ENCODE assay signal across 25 mouse cellular contexts in the genomic region with DNA sequence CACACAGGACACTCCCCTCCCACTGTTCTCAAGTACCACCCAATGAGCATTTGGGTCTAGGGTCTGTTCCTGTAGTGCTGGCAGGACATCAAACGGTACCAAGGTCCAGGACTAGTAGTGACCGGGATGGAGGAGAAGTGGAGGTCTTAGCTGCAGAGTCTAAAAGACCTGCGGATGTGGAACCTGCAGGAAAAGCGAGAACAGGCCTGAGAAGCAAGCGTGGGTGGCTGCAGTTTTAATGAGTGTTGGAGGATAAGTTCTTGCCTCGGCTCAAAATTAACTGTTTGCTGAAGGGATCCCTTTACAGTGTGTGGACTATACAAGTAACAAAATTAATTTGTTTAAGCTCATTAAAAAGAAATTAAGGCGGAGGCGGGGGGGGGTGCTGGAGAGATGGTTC. TPM values are rescaled to one million over a fixed set of nuclear protein-coding genes. Genes with fewer than 3 reads are reported as not detected.
DNase-seq lines count a peak whose midpoint lies in the region; ATAC-seq and TF ChIP-seq lines count a peak whose summit lies in the region.
"Had no signal": no experiment of that assay in that cellular context is flagged by ENCODE, and none has a peak within 500 bp of the region (broad histone marks: within the 10 kb centered on the region; RNA-seq: fewer than 3 reads in every experiment).

No protein-coding gene starts in this region.

- no peak for DNase-seq in kidney, adult 9 months
- DNase-seq in midbrain, postnatal 0 days (ENCODE audit: low spot score) = no peak
- DNase-seq in retina, embryonic 14.5 days (ENCODE audit: low spot score) = no peak
- no peak for DNase-seq in hindbrain, postnatal 0 days (ENCODE audit: low spot score)
- DNase-seq: adrenal gland, postnatal 36 days; B cell, adult 2 months; cerebellum, adult 18-20 months; cerebellum, postnatal 36 days; kidney, postnatal 10 days; lung, adult 18-20 months; lung, postnatal 14 days; midbrain, embryonic 14.5 days; retina, postnatal 1 day; thymus, adult 2 months had no signal

- H3K4me2 ChIP-seq in kidney, embryonic 14.5 days (replicated peaks; ENCODE audit: low read depth, low read length) = no peak overlapping the region
- no peak overlapping the region for H3K4me2 ChIP-seq in midbrain, embryonic 15.5 days
- H3K4me2 ChIP-seq in midbrain, postnatal 0 days (ENCODE audit: low read depth, low read length, poor library complexity, severe bottlenecking) = no peak overlapping the region
- no peak overlapping the region for H3K4me2 ChIP-seq in hindbrain, postnatal 0 days (ENCODE audit: low read depth, low read length)
- H3K4me2 ChIP-seq: heart, embryonic 13.5 days; hindbrain, embryonic 13.5 days; liver, embryonic 11.5 days; stomach, embryonic 15.5 days had no signal

- no peaks in the 10 kb centered on the region for H3K9me3 ChIP-seq in kidney, embryonic 14.5 days (ENCODE audit: control insufficient read depth, low read length)
- H3K9me3 ChIP-seq in midbrain, embryonic 15.5 days = no peaks in the 10 kb centered on the region
- no peaks in the 10 kb centered on the region for H3K9me3 ChIP-seq in midbrain, postnatal 0 days (ENCODE audit: low read length)
- no peaks in the 10 kb centered on the region for H3K9me3 ChIP-seq in hindbrain, postnatal 0 days (ENCODE audit: low read length)
- H3K9me3 ChIP-seq: forebrain, embryonic 10.5 days; heart, embryonic 13.5 days; hindbrain, embryonic 13.5 days; megakaryocyte, embryonic 14.5 days; stomach, embryonic 15.5 days had no signal

- no peak overlapping the region for H3K9ac ChIP-seq in kidney, embryonic 14.5 days (ENCODE audit: low read depth, low read length)
- no peak overlapping the region for H3K9ac ChIP-seq in midbrain, embryonic 15.5 days
- H3K9ac ChIP-seq in midbrain, postnatal 0 days (replicated peaks; ENCODE audit: low read length, poor library complexity, severe bottlenecking) = no peak overlapping the region
- no peak overlapping the region for H3K9ac ChIP-seq in hindbrain, postnatal 0 days (replicated peaks; ENCODE audit: low read length)
- H3K9ac ChIP-seq: heart, embryonic 13.5 days; hindbrain, embryonic 13.5 days; stomach, embryonic 15.5 days had no signal

- WGBS in kidney, embryonic 14.5 days = 57% methylated on average over 8 of the region's 8 CpGs
- WGBS in midbrain, embryonic 15.5 days = 82% methylated on average over 8 of the region's 8 CpGs
- 81% methylated on average over 8 of the region's 8 CpGs for WGBS in midbrain, postnatal 0 days
- 63% methylated on average over 8 of the region's 8 CpGs for WGBS in olfactory bulb, adult 2 months
- 80% methylated on average over 8 of the region's 8 CpGs for WGBS in hindbrain, postnatal 0 days

- ATAC-seq in kidney, embryonic 14.5 days (ENCODE audit: low FRiP score, low TSS enrichment) = peak; percentile 47; the same call in 1 of the 2 replicates
- 0 out of 2 replicates have a peak, but pooled peaks have one; percentile 17 for ATAC-seq in midbrain, embryonic 15.5 days (replicated peaks)
- no peak for ATAC-seq in midbrain, postnatal 0 days (ENCODE audit: low FRiP score)
- no peak for ATAC-seq in hindbrain, postnatal 0 days

- H3K4me1 ChIP-seq in kidney, embryonic 14.5 days (ENCODE audit: control insufficient read depth, insufficient read depth, low read length) = no peaks in the 10 kb centered on the region
- H3K4me1 ChIP-seq in midbrain, embryonic 15.5 days = no peaks in the 10 kb centered on the region
- no peaks in the 10 kb centered on the region for H3K4me1 ChIP-seq in midbrain, postnatal 0 days (ENCODE audit: insufficient read depth, low read length)
- H3K4me1 ChIP-seq in olfactory bulb, adult 2 months (ENCODE audit: control insufficient read depth, insufficient read depth, low read length) = peaks cover 5% of the 10 kb centered on the region; the same call in 1 of the 2 replicates
- H3K4me1 ChIP-seq in hindbrain, postnatal 0 days (ENCODE audit: insufficient read depth, low read length) = no peaks in the 10 kb centered on the region
- H3K4me1 ChIP-seq: hindbrain, embryonic 13.5 days; stomach, embryonic 15.5 days had no signal

- TF ChIP-seq POLR2A in olfactory bulb, adult 2 months (IDR thresholded peaks at IDR 0.05; ENCODE audit: insufficient read depth, low read depth, low read length) = no peak

- TF ChIP-seq CTCF in midbrain, postnatal 0 days (IDR thresholded peaks at IDR 0.05) = no peak
- TF ChIP-seq CTCF in olfactory bulb, adult 2 months (IDR thresholded peaks at IDR 0.05; ENCODE audit: insufficient read depth, low read depth, low read length) = no peak
- no peak for TF ChIP-seq CTCF in hindbrain, postnatal 0 days (IDR thresholded peaks at IDR 0.05; ENCODE audit: low read depth)

- no peak overlapping the region for H3K4me3 ChIP-seq in kidney, embryonic 14.5 days (ENCODE audit: low read length)
- no peak overlapping the region for H3K4me3 ChIP-seq in midbrain, embryonic 15.5 days
- H3K4me3 ChIP-seq in midbrain, postnatal 0 days (ENCODE audit: low read depth, low read length) = no peak overlapping the region
- no peak overlapping the region for H3K4me3 ChIP-seq in olfactory bulb, adult 2 months (ENCODE audit: insufficient read depth, low read depth, low read length)
- H3K4me3 ChIP-seq in hindbrain, postnatal 0 days (ENCODE audit: low read length) = no peak overlapping the region
- H3K4me3 ChIP-seq: forebrain, embryonic 10.5 days; heart, embryonic 13.5 days; hindbrain, embryonic 13.5 days; stomach, embryonic 15.5 days had no signal

- H3K27me3 ChIP-seq in kidney, embryonic 14.5 days (ENCODE audit: control insufficient read depth, insufficient read depth, low read length) = no peaks in the 10 kb centered on the region
- no peaks in the 10 kb centered on the region for H3K27me3 ChIP-seq in midbrain, embryonic 15.5 days (replicated peaks)
- no peaks in the 10 kb centered on the region for H3K27me3 ChIP-seq in midbrain, postnatal 0 days (ENCODE audit: insufficient read depth, low read length)
- no peaks in the 10 kb centered on the region for H3K27me3 ChIP-seq in hindbrain, postnatal 0 days (ENCODE audit: insufficient read depth, low read length)
- H3K27me3 ChIP-seq: heart, embryonic 13.5 days; hindbrain, embryonic 13.5 days; megakaryocyte, embryonic 14.5 days; stomach, embryonic 15.5 days had no signal

- H3K27ac ChIP-seq in kidney, embryonic 14.5 days (ENCODE audit: low read depth, low read length) = no peak overlapping the region
- H3K27ac ChIP-seq in midbrain, embryonic 15.5 days = no peak overlapping the region
- no peak overlapping the region for H3K27ac ChIP-seq in midbrain, postnatal 0 days (ENCODE audit: low read depth, low read length)
- H3K27ac ChIP-seq in olfactory bulb, adult 2 months (ENCODE audit: insufficient read depth, low read depth, low read length) = peak overlapping the region; percentile 21; the same call in 1 of the 2 replicates
- H3K27ac ChIP-seq in hindbrain, postnatal 0 days = no peak overlapping the region
- H3K27ac ChIP-seq: forebrain, embryonic 10.5 days; heart, embryonic 13.5 days; hindbrain, embryonic 13.5 days; stomach, embryonic 15.5 days had no signal

- no peaks in the 10 kb centered on the region for H3K36me3 ChIP-seq in kidney, embryonic 14.5 days (ENCODE audit: control insufficient read depth, insufficient read depth, low read length)
- no peaks in the 10 kb centered on the region for H3K36me3 ChIP-seq in midbrain, embryonic 15.5 days (replicated peaks)
- H3K36me3 ChIP-seq in midbrain, postnatal 0 days (ENCODE audit: insufficient read depth, low read length) = no peaks in the 10 kb centered on the region
- no peaks in the 10 kb centered on the region for H3K36me3 ChIP-seq in hindbrain, postnatal 0 days (ENCODE audit: insufficient read depth, low read length)
- H3K36me3 ChIP-seq: forebrain, embryonic 10.5 days; heart, embryonic 13.5 days; hindbrain, embryonic 13.5 days; stomach, embryonic 15.5 days had no signal

RNA-seq across cellular contexts. Expression of a gene that starts 13.5 kb away (rescaled TPM):
- polyA plus RNA-seq in kidney, embryonic 14.5 days (2014; fragmentation: Nextera tagmentation; extraction: Ambion mirVana) = 4.4 and 4.6 TPM in 2 replicates
- 3.9 and 4.4 TPM in 2 replicates for polyA plus RNA-seq in midbrain, embryonic 15.5 days (2015; fragmentation: Nextera tagmentation; extraction: Ambion mirVana)
- 5.8 and 6.1 TPM in 2 replicates for total RNA-seq in midbrain, postnatal 0 days (2014; rRNA removed)
- 4.3 and 5.1 TPM in 2 replicates for polyA plus RNA-seq in midbrain, postnatal 0 days (2015; fragmentation: Nextera tagmentation; extraction: Ambion mirVana)
- not detected in 2 replicates for polyA plus RNA-seq in olfactory bulb, adult 2 months (2012; ENCODE audit: insufficient read depth, insufficient read length, low replicate concordance, missing spikeins)
- total RNA-seq in hindbrain, postnatal 0 days (2014; rRNA removed) = 6.3 and 7.0 TPM in 2 replicates
- polyA plus RNA-seq in hindbrain, postnatal 0 days (2015; fragmentation: Nextera tagmentation; extraction: Ambion mirVana) = 4.2 and 4.8 TPM in 2 replicates
- total RNA-seq: granulocyte monocyte progenitor cell, adult 5-6 weeks; neutrophil, adult 5-6 weeks had no signal

RNA-seq across cellular contexts. Expression of a gene that starts 16.4 kb away (rescaled TPM):
- 106 and 117 TPM in 2 replicates for polyA plus RNA-seq in kidney, embryonic 14.5 days (2014; fragmentation: Nextera tagmentation; extraction: Ambion mirVana)
- 76.2 and 77.9 TPM in 2 replicates for polyA plus RNA-seq in midbrain, embryonic 15.5 days (2015; fragmentation: Nextera tagmentation; extraction: Ambion mirVana)
- total RNA-seq in midbrain, postnatal 0 days (2014; rRNA removed) = 27.5 and 43.5 TPM in 2 replicates
- 58.1 and 58.4 TPM in 2 replicates for polyA plus RNA-seq in midbrain, postnatal 0 days (2015; fragmentation: Nextera tagmentation; extraction: Ambion mirVana)
- not detected in 2 replicates for polyA plus RNA-seq in olfactory bulb, adult 2 months (2012; ENCODE audit: insufficient read depth, insufficient read length, low replicate concordance, missing spikeins)
- 21.7 and 40.5 TPM in 2 replicates for total RNA-seq in hindbrain, postnatal 0 days (2014; rRNA removed)
- polyA plus RNA-seq in hindbrain, postnatal 0 days (2015; fragmentation: Nextera tagmentation; extraction: Ambion mirVana) = 60.5 TPM in 2 replicates

Comparison
In these comparisons a context has a peak if more than half of its experiments do, and no peak if none do; other contexts are left out.
1. ATAC-seq: peak in kidney, embryonic 14.5 days (single experiment) and midbrain, embryonic 15.5 days (single experiment); none in midbrain, postnatal 0 days (single experiment) and hindbrain, postnatal 0 days (single experiment).